Mouse (Mus musculus) hindbrain, embryonic 14.5 days (tissue): ENCODE measurements around the gene Slc41a1. TPM values are rescaled to one million over a fixed set of nuclear protein-coding genes. Genes with fewer than 3 reads are reported as not detected.
A peak's percentile ranks its signal among the peaks of the same experiment; 100 is the strongest.

Experiments used
- ATAC-seq: fragments of 200-750 bp; cut with Nextera tagmentation; 2 replicates; pipeline ENCODE4 v1.8.0; 2017; ENCODE audit warnings: moderate number of reproducible peaks, mild to moderate bottlenecking, moderate TSS enrichment, moderate library complexity; ENCODE audit not compliant: low FRiP score
- DNase-seq: peaks from one replicate; pipeline ENCODE4 v3.0.0-alpha.2; 2015; ENCODE audit warnings: low spot score
- H3K27ac ChIP-seq: fragments of 300-500 bp; sonication (generic); 2 replicates; pipeline ENCODE4 v1.5.1; 2014; ENCODE audit warnings: mild to moderate bottlenecking, moderate library complexity
- H3K27me3 ChIP-seq: fragments of 300-500 bp; sonication (generic); 2 replicates; pipeline ENCODE4 v1.6.1; 2014; ENCODE audit warnings: mild to moderate bottlenecking, low read length, mixed read lengths; ENCODE audit not compliant: control insufficient read depth, insufficient read depth
- H3K36me3 ChIP-seq: fragments of 300-500 bp; sonication (generic); replicated peaks from 2 replicates; pipeline ENCODE4 v1.6.1; 2014; ENCODE audit not compliant: control insufficient read depth, insufficient read depth
- H3K4me1 ChIP-seq: fragments of 300-500 bp; sonication (generic); replicated peaks from 2 replicates; pipeline ENCODE4 v1.6.1; 2014; ENCODE audit warnings: antibody characterized with exemption, low read length, mixed read lengths; ENCODE audit not compliant: control insufficient read depth, insufficient read depth
- H3K4me2 ChIP-seq: fragments of 300-500 bp; sonication (generic); replicated peaks from 2 replicates; pipeline ENCODE4 v1.6.1; 2014; ENCODE audit warnings: mild to moderate bottlenecking, moderate library complexity
- H3K4me3 ChIP-seq: fragments of 300-500 bp; sonication (generic); replicated peaks from 2 replicates; pipeline ENCODE4 v1.5.1; 2014; ENCODE audit warnings: mild to moderate bottlenecking, low read length
- H3K9ac ChIP-seq: fragments of 300-500 bp; sonication (generic); 2 replicates; pipeline ENCODE4 v1.6.1; 2014
- H3K9me3 ChIP-seq: fragments of 300-500 bp; sonication (generic); 2 replicates; pipeline ENCODE4 v1.6.1; 2016; ENCODE audit warnings: low read length; ENCODE audit not compliant: control insufficient read depth
- WGBS: fragments of 180-500 bp; shearing (Covaris S2); extraction: QIAGEN DNeasy Blood & Tissue Kit; methylation state at CpG from one replicate; pipeline ENCODE4 v1.1.7; 2014; 5-methylcytosine and 5-hydroxymethylcytosine counted together
- polyA plus RNA-seq: library from polyadenylated mRNA; unstranded; fragments of >200 nt; fragmentation: Nextera tagmentation; extraction: Ambion mirVana; gene quantifications from 2 replicates; pipeline ENCODE4 v1.2.1, GENCODE M21; 2014

Slc41a1 gene
- polyA plus RNA-seq, 1 experiment from 2014 or later: 14.3 TPM

GRCm38 (mm10) chr1:131837035-131837434, 9.7 kb downstream of the Slc41a1 start:
- Histone ChIP-seq H3K4me1 (0 out of 2 replicates have a peak, but pooled peaks cover 1% of the 10 kb centered on the region), H3K4me3 (no peak overlapping the region), H3K36me3 (peaks cover 20% of the 10 kb centered on the region), H3K9me3 (no peaks in the 10 kb centered on the region), H3K27ac (no peak overlapping the region), H3K9ac (no peak overlapping the region), H3K4me2 (no peak overlapping the region), H3K27me3 (no peaks in the 10 kb centered on the region)
- DNase-seq: no peak
- no peak for ATAC-seq
- 79% methylated on average over 3 of the region's 3 CpGs for WGBS

- ATAC-seq (no peak), DNase-seq (no peak)
- H3K27me3 ChIP-seq: no peaks in the 10 kb centered on the region
- no peak overlapping the region for H3K9ac ChIP-seq
- H3K4me1 ChIP-seq: no peaks in the 10 kb centered on the region
- no peak overlapping the region for H3K4me2 ChIP-seq
- 87% methylated on average over 5 of the region's 5 CpGs for WGBS
- peaks cover 33% of the 10 kb centered on the region for H3K36me3 ChIP-seq
- H3K27ac ChIP-seq: no peak overlapping the region
- H3K9me3 ChIP-seq: no peaks in the 10 kb centered on the region
- H3K4me3 ChIP-seq: no peak overlapping the region
These were observed 11.2 kb downstream of the Slc41a1 start for GRCm38 (mm10) chr1:131838542-131838941.

- Histone ChIP-seq H3K9me3 (no peaks in the 10 kb centered on the region), H3K4me1 (no peaks in the 10 kb centered on the region), H3K27me3 (no peaks in the 10 kb centered on the region), H3K4me2 (no peak overlapping the region), H3K4me3 (no peak overlapping the region), H3K9ac (no peak overlapping the region), H3K36me3 (peaks cover 36% of the 10 kb centered on the region), H3K27ac (no peak overlapping the region)
- WGBS: 30% methylated on average over 2 of the region's 2 CpGs
- DNase-seq: no peak
- no peak for ATAC-seq
These were observed 12.0 kb downstream of the Slc41a1 start for GRCm38 (mm10) chr1:131839279-131839678.

- Histone ChIP-seq H3K27me3 (no peaks in the 10 kb centered on the region), H3K27ac (no peak overlapping the region), H3K9me3 (no peaks in the 10 kb centered on the region), H3K9ac (no peak overlapping the region), H3K36me3 (peaks cover 59% of the 10 kb centered on the region), H3K4me1 (no peaks in the 10 kb centered on the region), H3K4me2 (no peak overlapping the region), H3K4me3 (no peak overlapping the region)
- DNase-seq (no peak), ATAC-seq (no peak)
- 80% methylated on average over 4 of the region's 4 CpGs for WGBS
These were observed 14.9 kb downstream of the Slc41a1 start for GRCm38 (mm10) chr1:131842221-131842620.

- 97% methylated on average over 10 of the region's 10 CpGs for WGBS
These were observed 16.5 kb downstream of the Slc41a1 start for GRCm38 (mm10) chr1:131843758-131844157.

GRCm38 (mm10) chr1:131844883-131845282, 17.6 kb downstream of the Slc41a1 start:
- ATAC-seq (no peak), DNase-seq (no peak)
- no peak overlapping the region for H3K9ac ChIP-seq
- no peak overlapping the region for H3K27ac ChIP-seq
- peaks cover 65% of the 10 kb centered on the region for H3K36me3 ChIP-seq
- no peak overlapping the region for H3K4me2 ChIP-seq
- H3K4me1 ChIP-seq: no peaks in the 10 kb centered on the region
- WGBS: 46% methylated on average over 8 of the region's 8 CpGs
- no peaks in the 10 kb centered on the region for H3K9me3 ChIP-seq
- no peaks in the 10 kb centered on the region for H3K27me3 ChIP-seq
- H3K4me3 ChIP-seq: no peak overlapping the region

More at GRCm38 (mm10) chr1:131843758-131844157, 16.5 kb downstream of the Slc41a1 start:
- H3K4me3 ChIP-seq: no peak overlapping the region
- peaks cover 65% of the 10 kb centered on the region for H3K36me3 ChIP-seq
- H3K27me3 ChIP-seq: no peaks in the 10 kb centered on the region
- no peak overlapping the region for H3K4me2 ChIP-seq
- no peak overlapping the region for H3K9ac ChIP-seq
- H3K4me1 ChIP-seq: no peaks in the 10 kb centered on the region
- H3K9me3 ChIP-seq: no peaks in the 10 kb centered on the region
- ATAC-seq: no peak
- no peak overlapping the region for H3K27ac ChIP-seq
- no peak for DNase-seq

- ATAC-seq (no peak), DNase-seq (peak; percentile 47)
- Histone ChIP-seq H3K9ac (no peak overlapping the region), H3K4me1 (no peaks in the 10 kb centered on the region), H3K9me3 (no peaks in the 10 kb centered on the region), H3K27ac (no peak overlapping the region), H3K4me2 (no peak overlapping the region), H3K4me3 (no peak overlapping the region), H3K27me3 (no peaks in the 10 kb centered on the region), H3K36me3 (peaks cover 60% of the 10 kb centered on the region)
- WGBS: 83% methylated on average over 5 of the region's 5 CpGs
These were observed 19.0 kb downstream of the Slc41a1 start for GRCm38 (mm10) chr1:131846255-131846654.

- 81% methylated on average over 4 of the region's 4 CpGs for WGBS
- ATAC-seq (no peak), DNase-seq (no peak)
- no peak overlapping the region for H3K4me3 ChIP-seq
- no peaks in the 10 kb centered on the region for H3K4me1 ChIP-seq
- H3K36me3 ChIP-seq: no peaks in the 10 kb centered on the region
- H3K4me2 ChIP-seq: no peak overlapping the region
- H3K27ac ChIP-seq: no peak overlapping the region
- no peak overlapping the region for H3K9ac ChIP-seq
- H3K9me3 ChIP-seq: no peaks in the 10 kb centered on the region
- H3K27me3 ChIP-seq: no peaks in the 10 kb centered on the region
These were observed 34.5 kb downstream of the Slc41a1 start for GRCm38 (mm10) chr1:131861811-131862210.

GRCm38 (mm10) chr1:131865596-131865995, 38.3 kb downstream of the Slc41a1 start:
- DNase-seq: no peak
- ATAC-seq: no peak
- 82% methylated on average over 5 of the region's 5 CpGs for WGBS
- Histone ChIP-seq H3K27ac (no peak overlapping the region), H3K9ac (no peak overlapping the region), H3K9me3 (no peaks in the 10 kb centered on the region), H3K36me3 (no peaks in the 10 kb centered on the region), H3K27me3 (no peaks in the 10 kb centered on the region), H3K4me1 (no peaks in the 10 kb centered on the region), H3K4me3 (no peak overlapping the region), H3K4me2 (no peak overlapping the region)
